Mouse (Mus musculus): ENCODE data around the gene Lrrc29.

The Lrrc29 gene

DNA sequence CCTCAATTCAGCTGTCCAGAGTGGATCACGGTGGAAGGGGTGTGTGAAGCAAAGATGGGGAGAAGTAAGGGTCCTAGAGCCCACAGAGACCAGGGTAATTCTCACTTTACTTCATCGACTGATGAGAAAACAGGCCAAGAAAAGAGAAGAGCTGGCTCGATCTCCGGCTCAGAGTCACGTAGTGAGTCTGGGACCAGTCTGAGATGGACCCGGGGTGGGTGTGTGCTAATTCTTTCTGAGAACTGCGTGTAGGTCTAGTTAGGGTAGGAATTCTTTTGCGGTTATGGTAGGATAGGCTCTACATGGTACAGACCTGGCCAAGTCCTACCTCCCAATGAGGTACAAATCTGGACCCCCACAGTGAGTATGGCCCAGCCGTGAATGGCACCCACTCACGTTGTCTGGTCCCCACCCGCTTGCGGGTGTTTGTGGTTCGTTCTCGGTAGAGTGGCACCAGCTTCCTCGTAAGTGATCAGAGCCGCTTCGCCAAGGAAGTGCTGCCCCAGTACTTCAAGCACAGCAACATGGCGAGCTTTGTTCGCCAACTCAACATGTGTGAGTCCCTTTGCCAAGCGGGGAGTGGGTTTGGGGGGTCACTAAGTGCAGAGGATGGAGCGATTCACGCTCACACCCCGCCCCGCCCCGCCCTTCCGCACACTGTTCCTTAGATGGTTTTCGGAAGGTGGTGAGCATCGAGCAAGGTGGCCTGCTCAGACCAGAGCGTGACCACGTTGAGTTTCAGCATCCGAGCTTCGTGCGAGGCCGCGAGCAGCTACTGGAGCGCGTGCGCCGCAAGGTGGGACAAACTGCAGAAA is 55.8 kb downstream of the Lrrc29 start:
- no peak for TF ChIP-seq GATA4 (IDR thresholded peaks at IDR 0.05; ENCODE audit: insufficient replicate concordance, low read length)

DNA sequence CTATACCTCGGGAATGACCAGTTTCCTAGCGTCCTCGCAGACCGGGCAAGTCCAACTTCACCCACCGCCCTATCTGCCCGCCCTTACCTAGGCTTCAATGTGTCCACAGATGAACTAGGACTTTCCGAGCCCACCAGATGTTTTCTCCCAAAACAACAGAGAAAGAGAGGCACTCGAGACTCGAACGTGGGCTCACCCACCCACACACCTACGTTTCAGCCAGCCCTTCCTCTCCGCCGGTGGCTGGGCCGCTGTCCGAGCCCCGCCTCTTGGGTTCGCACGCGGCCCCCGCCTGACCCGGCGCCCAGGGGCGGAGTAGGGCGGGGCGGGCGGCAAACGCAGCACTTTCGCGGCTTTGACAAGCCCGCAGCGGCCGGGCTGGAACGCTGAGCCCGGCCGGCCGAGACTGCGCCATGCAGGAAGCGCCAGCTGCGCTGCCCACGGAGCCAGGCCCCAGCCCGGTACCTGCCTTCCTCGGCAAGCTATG is 56.6 kb downstream of the Lrrc29 start, which contains the start of gene Hsf4:
TSS of gene Hsf4 (plus strand) at position 341 of the 487 bp plus-strand sequence.
- no peak for TF ChIP-seq GATA4 (IDR thresholded peaks at IDR 0.05; ENCODE audit: insufficient replicate concordance, low read length)

DNA sequence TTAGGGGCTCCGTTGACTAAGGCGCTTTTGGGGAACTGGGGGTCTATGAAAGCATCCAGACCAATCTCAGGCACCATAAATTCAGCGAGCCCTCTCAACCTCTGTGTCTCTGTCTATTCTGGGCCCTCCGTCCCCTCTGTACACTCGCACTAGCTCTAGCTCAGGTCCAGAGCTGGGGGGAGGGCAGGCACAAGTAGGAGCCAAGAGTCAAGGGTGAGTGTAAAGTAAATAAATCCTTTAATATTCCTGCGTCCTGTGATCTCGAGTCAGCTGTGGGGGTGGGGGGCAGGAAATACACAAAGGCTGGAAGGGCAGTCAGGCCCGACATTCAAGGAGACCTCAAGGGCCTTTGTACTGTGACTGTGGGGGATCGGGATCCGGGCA is 57.0 kb downstream of the Lrrc29 start:
- TF ChIP-seq GATA4 (IDR thresholded peaks at IDR 0.05; ENCODE audit: insufficient replicate concordance, low read length): no peak

DNA sequence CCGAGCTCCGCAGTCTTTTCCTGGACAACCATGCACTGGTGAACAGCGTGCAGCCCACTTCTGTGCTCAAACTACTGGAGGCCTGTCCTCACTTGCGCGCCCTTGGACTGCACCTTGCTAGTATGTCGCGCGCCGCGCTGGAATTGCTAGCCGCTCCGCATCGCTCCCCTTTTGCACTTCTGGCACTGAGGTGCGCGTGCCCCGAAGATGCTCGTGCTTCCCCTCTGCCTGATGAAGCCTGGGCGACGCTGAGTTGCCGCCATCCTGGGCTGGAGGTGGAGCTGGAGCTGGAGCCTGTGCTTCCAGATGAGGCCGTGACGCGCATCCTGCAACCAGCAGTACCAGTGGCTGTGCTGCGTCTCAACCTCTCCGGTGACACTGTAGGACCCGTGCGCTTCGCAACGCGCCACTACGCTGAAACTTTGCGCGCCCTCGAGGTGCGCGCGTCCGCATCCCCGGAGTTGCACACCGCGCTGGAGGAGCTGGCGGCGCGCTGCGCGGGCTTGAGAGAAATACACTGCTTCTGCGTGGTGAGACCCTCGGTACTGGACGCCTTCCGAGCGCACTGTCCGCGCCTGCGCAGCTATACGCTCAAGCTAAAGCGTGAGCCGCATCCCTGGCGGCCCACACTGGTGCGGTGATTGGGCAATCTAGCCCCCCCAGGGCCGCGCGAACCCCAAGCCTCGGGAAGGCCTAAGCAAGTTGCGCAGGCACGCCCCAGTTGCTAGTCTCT is 57.6 kb downstream of the Lrrc29 start:
- TF ChIP-seq GATA4 (IDR thresholded peaks at IDR 0.05; ENCODE audit: insufficient replicate concordance, low read length): no peak

DNA sequence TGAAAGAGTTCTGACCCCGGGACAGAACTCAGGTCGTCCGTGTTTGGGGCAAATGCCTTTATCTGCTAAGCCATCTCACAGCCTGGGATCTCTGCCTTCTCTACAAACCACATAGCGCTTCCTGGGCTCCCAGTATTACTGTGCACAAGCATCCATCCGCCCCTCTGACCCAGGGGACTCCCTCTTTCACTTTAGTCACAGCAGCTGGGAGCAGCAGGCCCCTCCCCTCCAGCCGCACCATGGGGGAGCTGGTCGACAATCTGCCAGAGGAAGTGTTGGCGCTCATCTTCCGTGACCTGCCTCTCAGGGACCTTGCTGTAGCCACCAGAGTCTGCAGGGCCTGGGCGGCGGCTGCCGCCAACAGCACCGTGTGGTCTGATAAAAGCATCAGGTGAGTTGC is 59.3 kb downstream of the Lrrc29 start:
- no peak for TF ChIP-seq GATA4 (IDR thresholded peaks at IDR 0.05; ENCODE audit: insufficient replicate concordance, low read length)

DNA sequence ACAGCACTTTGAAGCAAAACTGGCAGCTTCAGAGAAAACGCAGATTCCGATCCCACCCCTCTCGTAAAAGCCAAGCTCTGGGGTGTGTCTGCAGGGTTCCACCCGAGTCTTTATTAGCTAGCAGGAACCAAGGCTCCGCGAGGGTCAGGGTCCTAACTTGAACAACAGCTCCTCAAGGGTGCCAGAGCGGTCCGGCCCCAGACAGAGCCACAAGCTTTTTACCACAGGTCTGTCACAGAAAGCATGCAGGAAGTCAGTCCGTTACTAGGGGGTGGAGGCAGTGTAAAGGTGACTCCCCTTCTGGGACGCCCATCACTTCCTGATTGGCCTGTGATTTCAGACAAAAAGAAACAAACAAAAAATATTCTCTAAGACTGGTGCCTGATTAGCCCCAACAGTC is 61.0 kb downstream of the Lrrc29 start:
- no peak for TF ChIP-seq GATA4 (IDR thresholded peaks at IDR 0.05; ENCODE audit: insufficient replicate concordance, low read length)

DNA sequence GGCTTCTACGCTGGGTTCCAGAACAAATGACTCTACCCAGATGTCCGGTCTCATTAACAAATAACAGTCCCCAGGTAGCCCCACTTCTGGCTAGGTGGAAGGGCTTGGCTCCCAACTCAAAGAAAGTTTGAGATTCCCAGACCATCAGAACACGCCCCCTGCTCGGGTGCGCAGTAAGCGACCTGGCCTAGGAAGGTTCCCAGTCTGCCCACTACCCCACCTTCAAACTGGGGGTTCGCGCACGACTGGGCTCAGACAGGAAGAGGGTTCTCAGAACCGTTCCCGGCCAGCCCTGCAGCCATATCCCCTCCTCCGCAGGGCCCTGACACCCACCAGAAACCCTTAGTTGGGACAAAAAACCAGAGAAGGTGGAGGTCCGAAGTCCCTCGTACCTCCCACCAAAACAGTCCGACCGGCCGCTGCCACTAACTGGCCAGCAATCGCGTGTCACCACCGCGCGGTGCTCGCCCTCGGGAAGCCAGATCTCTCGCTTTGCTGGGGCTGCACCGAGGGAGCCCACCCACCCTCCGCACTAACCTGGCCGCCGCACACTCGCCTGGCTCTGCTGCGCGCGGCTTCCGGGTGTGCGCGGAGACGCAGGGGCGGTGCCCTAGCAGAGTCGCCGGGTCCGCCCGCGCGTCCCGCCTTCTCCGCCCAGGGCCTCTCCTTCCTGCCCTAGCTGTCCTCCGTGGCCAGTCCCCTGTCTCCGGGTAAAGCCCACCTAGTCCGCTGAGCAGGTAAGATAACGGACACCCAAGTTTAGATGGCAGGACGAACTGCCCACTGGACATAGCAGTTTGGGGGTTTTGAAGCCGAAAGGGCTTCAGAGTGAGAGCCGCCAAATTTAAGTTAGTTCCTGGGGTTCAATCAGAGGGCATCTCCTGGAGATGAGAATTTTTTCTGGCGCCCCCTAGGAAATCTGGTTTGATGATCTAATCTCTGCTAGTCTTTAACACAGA is 61.8 kb downstream of the Lrrc29 start, which contains the start of the genes Tradd and Fbxl8:
TSS of gene Tradd (minus strand) at position 586 of the 959 bp plus-strand sequence.
TSS of gene Fbxl8 (plus strand) at position 625 of the 959 bp plus-strand sequence.
- TF ChIP-seq GATA4 (IDR thresholded peaks at IDR 0.05; ENCODE audit: insufficient replicate concordance, low read length): no peak

DNA sequence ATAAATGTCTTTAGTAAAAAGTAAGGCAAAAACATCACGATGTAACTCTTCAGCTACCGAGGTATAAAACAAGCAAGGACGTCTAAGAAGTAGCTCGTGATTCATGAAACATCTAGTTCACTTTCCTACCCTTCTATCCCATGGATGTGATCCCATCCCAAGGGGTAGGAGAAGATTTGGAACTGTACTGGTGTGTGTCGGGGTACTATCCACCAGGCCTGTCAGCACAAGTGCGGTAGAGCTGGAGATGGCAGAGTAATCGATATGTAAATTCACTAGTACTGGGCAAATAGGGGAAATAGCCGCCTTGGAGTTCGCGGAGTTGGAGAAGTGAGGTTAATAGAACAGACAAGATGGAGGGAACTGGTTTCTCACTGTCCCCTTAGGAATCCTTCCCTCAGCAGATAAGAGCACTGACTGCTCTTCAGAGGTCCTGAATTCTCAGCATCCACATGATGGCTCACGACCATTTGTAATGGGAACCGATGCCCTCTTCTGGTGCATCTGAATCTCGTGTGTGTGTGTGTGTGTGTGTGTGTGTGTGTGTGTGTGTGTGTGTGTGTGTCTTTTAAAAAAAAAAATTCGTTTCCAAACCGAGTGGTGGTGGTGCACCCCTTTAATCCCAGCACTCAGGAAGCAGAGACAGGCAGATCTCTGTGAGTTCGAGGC is 62.7 kb downstream of the Lrrc29 start:
- no peak for TF ChIP-seq GATA4 (IDR thresholded peaks at IDR 0.05; ENCODE audit: insufficient replicate concordance, low read length)

All from liver, adult (tissue).